Mouse (Mus musculus) intestine, postnatal 0 days (tissue): Measurements from ENCODE around the gene Trim8. TPM values are rescaled to one million over a fixed set of nuclear protein-coding genes. Genes with fewer than 3 reads are reported as not detected.

Experiments
- ATAC-seq: fragments of 200-750 bp; cut with Nextera tagmentation; 2 replicates; pipeline ENCODE4 v1.8.0; 2017; ENCODE audit warnings: mild to moderate bottlenecking, moderate TSS enrichment, moderate library complexity
- H3K27ac ChIP-seq: fragments of 300-500 bp; sonication (generic); 2 replicates; pipeline ENCODE4 v1.5.1; 2014; ENCODE audit warnings: mild to moderate bottlenecking, low read depth, low read length, moderate library complexity
- H3K27me3 ChIP-seq: fragments of 300-500 bp; sonication (generic); replicated peaks from 2 replicates; pipeline ENCODE4 v1.6.1; 2014; ENCODE audit warnings: low read length, mixed read lengths; ENCODE audit not compliant: control insufficient read depth, insufficient read depth
- H3K36me3 ChIP-seq: fragments of 300-500 bp; sonication (generic); 2 replicates; pipeline ENCODE4 v1.6.1; 2014; ENCODE audit warnings: mild to moderate bottlenecking, moderate library complexity; ENCODE audit not compliant: control insufficient read depth, insufficient read depth
- H3K4me1 ChIP-seq: fragments of 300-500 bp; sonication (generic); replicated peaks from 2 replicates; pipeline ENCODE4 v1.6.1; 2014; ENCODE audit warnings: antibody characterized with exemption, low read length, mixed read lengths; ENCODE audit not compliant: control insufficient read depth, insufficient read depth
- H3K4me2 ChIP-seq: fragments of 300-500 bp; sonication (generic); replicated peaks from 2 replicates; pipeline ENCODE4 v1.6.1; 2014; ENCODE audit warnings: low read depth, mild to moderate bottlenecking, moderate library complexity
- H3K4me3 ChIP-seq: fragments of 300-500 bp; sonication (generic); 2 replicates; pipeline ENCODE4 v1.5.1; 2014; ENCODE audit warnings: low read depth, low read length
- H3K9ac ChIP-seq: fragments of 300-500 bp; sonication (generic); 2 replicates; pipeline ENCODE4 v1.6.1; 2014; ENCODE audit warnings: mild to moderate bottlenecking, low read depth, low read length
- H3K9me3 ChIP-seq: fragments of 300-500 bp; sonication (generic); 2 replicates; pipeline ENCODE4 v1.6.1; 2016; ENCODE audit warnings: mixed run types; ENCODE audit not compliant: control insufficient read depth
- CTCF ChIP-seq: sonication (generic); IDR thresholded peaks from 2 replicates; pipeline ENCODE4 v1.5.1; 2016; ENCODE audit warnings: low read depth, mild to moderate bottlenecking, control low read depth, antibody characterized with exemption, moderate library complexity
- WGBS: fragments of 180-500 bp; shearing (Covaris S2); extraction: QIAGEN DNeasy Blood & Tissue Kit; methylation state at CpG from one replicate; pipeline ENCODE4 v1.1.7; 2014; 5-methylcytosine and 5-hydroxymethylcytosine counted together
- polyA plus RNA-seq: library from polyadenylated mRNA; unstranded; fragments of >200 nt; fragmentation: Nextera tagmentation; extraction: Ambion mirVana; gene quantifications from 2 replicates; pipeline ENCODE4 v1.2.1, GENCODE M21; 2015

Trim8 gene
- 16.7 and 17.1 TPM in 2 replicates for polyA plus RNA-seq

GRCm38 (mm10) chr19:46501401-46502068, at the start of gene Trim8:
TSS of gene Trim8 (plus strand) at chr19:46501702.
- Histone ChIP-seq H3K4me2 (peak within 1 kb of the TSS; percentile 85), H3K27me3 (no peaks in the 10 kb centered on the region), H3K9me3 (no peaks in the 10 kb centered on the region), H3K36me3 (peaks cover 3% of the 10 kb centered on the region; the same call in 1 of the 2 replicates), H3K4me3 (peak within 1 kb of the TSS; percentile 91), H3K9ac (peak within 1 kb of the TSS; percentile 98), H3K4me1 (peaks cover 10% of the 10 kb centered on the region; the same call in 1 of the 2 replicates), H3K27ac (peak within 1 kb of the TSS; percentile 100)
- peak; percentile 31 for ATAC-seq
- TF ChIP-seq CTCF = no peak
- WGBS = under 1% methylated on average over 53 of the region's 64 CpGs

- Histone ChIP-seq H3K4me3 (no peak overlapping the region), H3K4me1 (peaks cover 11% of the 10 kb centered on the region), H3K9me3 (no peaks in the 10 kb centered on the region), H3K4me2 (no peak overlapping the region), H3K27me3 (no peaks in the 10 kb centered on the region), H3K36me3 (peaks cover 8% of the 10 kb centered on the region), H3K27ac (no peak overlapping the region), H3K9ac (no peak overlapping the region)
- 44% methylated on average over 10 of the region's 10 CpGs for WGBS
- ATAC-seq = no peak
- TF ChIP-seq CTCF = peak; percentile 94
Observed at GRCm38 (mm10) chr19:46452052-46452827, 49.3 kb upstream of the Trim8 start.

- Histone ChIP-seq H3K4me2 (no peak overlapping the region), H3K4me1 (peaks cover 11% of the 10 kb centered on the region), H3K27me3 (no peaks in the 10 kb centered on the region), H3K9ac (no peak overlapping the region), H3K27ac (no peak overlapping the region), H3K4me3 (no peak overlapping the region), H3K9me3 (no peaks in the 10 kb centered on the region), H3K36me3 (peaks cover 13% of the 10 kb centered on the region)
- no peak for ATAC-seq
- WGBS = 89% methylated on average over 9 of the region's 9 CpGs
- no peak for TF ChIP-seq CTCF
Observed at GRCm38 (mm10) chr19:46452916-46453315, 48.6 kb upstream of the Trim8 start.

GRCm38 (mm10) chr19:46454126-46454880, 47.2 kb upstream of the Trim8 start:
- peaks cover 11% of the 10 kb centered on the region for H3K4me1 ChIP-seq
- WGBS = 32% methylated on average over 20 of the region's 20 CpGs

GRCm38 (mm10) chr19:46455032-46455431, 46.5 kb upstream of the Trim8 start:
- TF ChIP-seq CTCF = no peak
- Histone ChIP-seq H3K4me2 (0 out of 2 replicates have a peak overlapping the region, but pooled peaks have one; percentile 13), H3K9ac (peak overlapping the region; percentile 42), H3K4me3 (no peak overlapping the region), H3K9me3 (no peaks in the 10 kb centered on the region), H3K27me3 (no peaks in the 10 kb centered on the region), H3K36me3 (peaks cover 13% of the 10 kb centered on the region), H3K4me1 (peaks cover 11% of the 10 kb centered on the region), H3K27ac (peak overlapping the region; percentile 94)
- peak; percentile 15; the same call in 1 of the 2 replicates for ATAC-seq
- WGBS = 6% methylated on average over 1 of the region's 1 CpGs

More at GRCm38 (mm10) chr19:46454126-46454880, 47.2 kb upstream of the Trim8 start:
- H3K9ac ChIP-seq = peak overlapping the region; percentile 42
- no peaks in the 10 kb centered on the region for H3K9me3 ChIP-seq
- H3K4me2 ChIP-seq = 0 out of 2 replicates have a peak overlapping the region, but pooled peaks have one; percentile 13
- no peaks in the 10 kb centered on the region for H3K27me3 ChIP-seq
- TF ChIP-seq CTCF = no peak
- ATAC-seq = no peak
- peaks cover 15% of the 10 kb centered on the region for H3K36me3 ChIP-seq
- peak overlapping the region; percentile 94 for H3K27ac ChIP-seq
- no peak overlapping the region for H3K4me3 ChIP-seq
